Mouse (Mus musculus) MEL (cell line): ENCODE measurements around the gene Ifit1bl2. TPM values are rescaled to one million over a fixed set of nuclear protein-coding genes. Genes with fewer than 3 reads are reported as not detected.

Source experiments
- DNase-seq: peaks from one replicate; pipeline ENCODE4 v3.0.0; 2011; ENCODE audit warnings: low read depth, low spot score
- H3K27ac ChIP-seq: 2 replicates; pipeline ENCODE4 v1.5.1; 2012; ENCODE audit warnings: low read depth, mild to moderate bottlenecking, control low read depth, low read length, moderate library complexity; ENCODE audit not compliant: control insufficient read depth
- H3K27me3 ChIP-seq, 2 experiments: fragments of 150-350 bp in 1 of 2; sonication (generic) in 1 of 2; 2 replicates each; pipeline ENCODE4 v1.6.1; 2012; ENCODE audit warnings: low read length in 2 of 2, mild to moderate bottlenecking in 2 of 2, improper control_type of control experiment in 1 of 2, moderate library complexity in 1 of 2; ENCODE audit not compliant: insufficient read depth in 2 of 2, control insufficient read depth in 1 of 2
- H3K36me3 ChIP-seq, 2 experiments: 2 replicates each; pipeline ENCODE4 v1.6.1; 2012 to 2014; ENCODE audit warnings: low read length in 2 of 2, improper control_type of control experiment in 1 of 2, inconsistent platforms in 1 of 2, mild to moderate bottlenecking in 1 of 2; ENCODE audit not compliant: insufficient read depth in 2 of 2, control insufficient read depth in 1 of 2
- H3K4me1 ChIP-seq, 2 experiments: fragments of 150-350 bp in 1 of 2; sonication (generic) in 1 of 2; 2 replicates each; pipeline ENCODE4 v1.6.1; 2012; ENCODE audit warnings: low read length in 2 of 2, improper control_type of control experiment in 1 of 2, mild to moderate bottlenecking in 1 of 2; ENCODE audit not compliant: insufficient read depth in 2 of 2, control insufficient read depth in 1 of 2
- H3K4me3 ChIP-seq, 2 experiments: fragments of 150-350 bp in 1 of 2; sonication (generic) in 1 of 2; 2 replicates each; pipeline ENCODE4 v1.5.1; 2012; ENCODE audit warnings: low read depth in 2 of 2, low read length in 2 of 2, mild to moderate bottlenecking in 2 of 2, moderate library complexity in 2 of 2, control low read depth in 1 of 2, improper control_type of control experiment in 1 of 2; ENCODE audit not compliant: control insufficient read depth in 1 of 2, insufficient read depth in 1 of 2
- H3K79me2 ChIP-seq: 2 replicates; pipeline ENCODE4 v1.6.1; 2012; ENCODE audit warnings: mild to moderate bottlenecking, low read length, moderate library complexity; ENCODE audit not compliant: control insufficient read depth, poor library complexity, insufficient read depth
- H3K9ac ChIP-seq: 2 replicates; pipeline ENCODE4 v1.6.1; 2012; ENCODE audit warnings: low read depth, mild to moderate bottlenecking, control low read depth, low read length, moderate library complexity; ENCODE audit not compliant: control insufficient read depth, poor library complexity, severe bottlenecking
- H3K9me3 ChIP-seq: fragments of 150-350 bp; sonication (generic); replicated peaks from 2 replicates; pipeline ENCODE4 v1.6.1; 2012; ENCODE audit warnings: mild to moderate bottlenecking, low read length, improper control_type of control experiment, moderate library complexity; ENCODE audit not compliant: insufficient read depth
- BHLHE40 ChIP-seq: IDR thresholded peaks from 2 replicates; pipeline ENCODE4 v1.6.1; 2012; ENCODE audit warnings: low read depth, mild to moderate bottlenecking, inconsistent platforms, low read length, improper control_type of control experiment, borderline replicate concordance
- CHD1 ChIP-seq: IDR thresholded peaks from 2 replicates; pipeline ENCODE4 v1.6.1; 2012; ENCODE audit warnings: low read depth, mild to moderate bottlenecking, inconsistent platforms, low read length, improper control_type of control experiment
- E2F4 ChIP-seq: IDR thresholded peaks from 2 replicates; pipeline ENCODE4 v1.6.1; 2011; ENCODE audit warnings: low read depth, low read length, improper control_type of control experiment, borderline replicate concordance
- ETS1 ChIP-seq: IDR thresholded peaks from 2 replicates; pipeline ENCODE4 v1.6.1; 2012; ENCODE audit warnings: low read depth, mild to moderate bottlenecking, inconsistent platforms, low read length, improper control_type of control experiment, moderate library complexity
- GATA1 ChIP-seq: IDR thresholded peaks from 2 replicates; pipeline ENCODE4 v1.6.1; 2011; ENCODE audit warnings: low read depth, low read length, improper control_type of control experiment
- MAFK ChIP-seq: IDR thresholded peaks from 2 replicates; pipeline ENCODE4 v1.6.1; 2011; ENCODE audit warnings: low read depth, mild to moderate bottlenecking, low read length, improper control_type of control experiment, borderline replicate concordance
- MAX ChIP-seq: IDR thresholded peaks from 2 replicates; pipeline ENCODE4 v1.6.1; 2011; ENCODE audit warnings: low read length, improper control_type of control experiment
- MAZ ChIP-seq: IDR thresholded peaks from 2 replicates; pipeline ENCODE4 v1.6.1; 2012; ENCODE audit warnings: low read depth, mild to moderate bottlenecking, inconsistent platforms, low read length, improper control_type of control experiment
- MXI1 ChIP-seq: IDR thresholded peaks from 2 replicates; pipeline ENCODE4 v1.6.1; 2011; ENCODE audit warnings: mild to moderate bottlenecking, low read depth, low read length, improper control_type of control experiment
- NRF1 ChIP-seq: IDR thresholded peaks from 2 replicates; pipeline ENCODE4 v1.6.1; 2014; ENCODE audit warnings: low read depth, mild to moderate bottlenecking, inconsistent platforms, low read length, improper control_type of control experiment, moderate library complexity; ENCODE audit not compliant: poor library complexity, insufficient read depth, severe bottlenecking
- POLR2A ChIP-seq, 2 experiments: IDR thresholded peaks; 2 replicates each; pipeline ENCODE4 v1.6.1; 2011 to 2012; ENCODE audit warnings: low read length in 2 of 2, mild to moderate bottlenecking in 2 of 2, control low read depth in 1 of 2, improper control_type of control experiment in 1 of 2, low read depth in 1 of 2, moderate library complexity in 1 of 2; ENCODE audit not compliant: control insufficient read depth in 1 of 2, insufficient read depth in 1 of 2, poor library complexity in 1 of 2
- POLR2AphosphoS5 ChIP-seq: IDR thresholded peaks from 2 replicates; pipeline ENCODE4 v1.6.1; 2012; ENCODE audit warnings: low read depth, borderline replicate concordance, mild to moderate bottlenecking, inconsistent platforms, low read length, moderate library complexity, mixed read lengths
- RAD21 ChIP-seq: IDR thresholded peaks from 2 replicates; pipeline ENCODE4 v1.6.1; 2011; ENCODE audit warnings: mild to moderate bottlenecking, low read depth, low read length, improper control_type of control experiment
- SMC3 ChIP-seq: IDR thresholded peaks from 2 replicates; pipeline ENCODE4 v1.6.1; 2011; ENCODE audit warnings: low read depth, low read length, improper control_type of control experiment
- TAL1 ChIP-seq: IDR thresholded peaks from 2 replicates; pipeline ENCODE4 v1.6.1; 2012; ENCODE audit warnings: mild to moderate bottlenecking, inconsistent platforms, low read length, moderate library complexity, mixed read lengths
- TBP ChIP-seq: IDR thresholded peaks from 2 replicates; pipeline ENCODE4 v1.8.0; 2011; ENCODE audit warnings: low read depth, low read length, improper control_type of control experiment
- TCF12 ChIP-seq: IDR thresholded peaks from 2 replicates; pipeline ENCODE4 v1.6.1; 2014; ENCODE audit warnings: low read depth, mild to moderate bottlenecking, inconsistent platforms, low read length, improper control_type of control experiment, moderate library complexity
- USF1 ChIP-seq: IDR thresholded peaks from 2 replicates; pipeline ENCODE4 v1.6.1; 2014; ENCODE audit warnings: low read depth, mild to moderate bottlenecking, inconsistent platforms, low read length, improper control_type of control experiment, moderate library complexity
- USF2 ChIP-seq, 2 experiments: IDR thresholded peaks; 2 replicates each; pipeline ENCODE4 v1.6.1; 2011 to 2012; ENCODE audit warnings: improper control_type of control experiment in 2 of 2, low read length in 2 of 2, borderline replicate concordance in 1 of 2, inconsistent platforms in 1 of 2, low read depth in 1 of 2, mild to moderate bottlenecking in 1 of 2; ENCODE audit not compliant: insufficient read depth in 1 of 2
- polyA plus RNA-seq, 2 experiments: library from polyadenylated mRNA; stranded (reverse) in 1 of 2; unstranded in 1 of 2; fragments of >175 nt in 1 of 2; fragments of >200 nt in 1 of 2; gene quantifications; 2 replicates each; pipeline versions ENCODE4 v1.2.1 to v1.2.4; 2012; ENCODE audit warnings: low replicate concordance in 2 of 2, low read depth in 1 of 2; ENCODE audit not compliant: insufficient read length in 2 of 2, insufficient read depth in 1 of 2, missing spikeins in 1 of 2
- total RNA-seq: library from RNA; depleted of rRNA; stranded (reverse); fragments of 300-350 nt; gene quantifications from 2 replicates; pipeline ENCODE4 v1.2.3, GENCODE M21; 2012

Ifit1bl2 gene
- total and polyA plus RNA-seq, 3 experiments = not detected

- H3K9me3 ChIP-seq = no peaks in the 10 kb centered on the region
- no peak overlapping the region for H3K4me3 ChIP-seq
- no peak overlapping the region for H3K9ac ChIP-seq
- no peak for DNase-seq
- no peaks in the 10 kb centered on the region for H3K79me2 ChIP-seq
- no peaks in the 10 kb centered on the region for H3K36me3 ChIP-seq
- H3K27me3 ChIP-seq = peaks cover 1% of the 10 kb centered on the region in 2 experiments; a peak in 2 of 4 replicates
- H3K27ac ChIP-seq = no peak overlapping the region
- no peaks in the 10 kb centered on the region for H3K4me1 ChIP-seq
- no peak for TF ChIP-seq POLR2A (IDR thresholded peaks at IDR 0.05; ENCODE audit: control insufficient read depth in 1 of 2, insufficient read depth in 1 of 2, low read depth in 1 of 2, low read length in 2 of 2, poor library complexity in 1 of 2)
- no peak for TF ChIP-seq SMC3
Observed at GRCm38 (mm10) chr19:34577121-34577520, 63.4 kb downstream of the Ifit1bl2 start.

GRCm38 (mm10) chr19:34573650-34574049 is 66.9 kb downstream of the Ifit1bl2 start:
- no peak overlapping the region for H3K9ac ChIP-seq
- no peak overlapping the region for H3K27ac ChIP-seq
- no peak for TF ChIP-seq BHLHE40
- TF ChIP-seq RAD21 = no peak
- TF ChIP-seq NRF1 = no peak
- TF ChIP-seq POLR2AphosphoS5 = no peak
- no peak for TF ChIP-seq USF2 (IDR thresholded peaks at IDR 0.05; ENCODE audit: borderline replicate concordance in 1 of 2, insufficient read depth in 1 of 2, low read depth in 1 of 2, low read length in 2 of 2)
- no peak for TF ChIP-seq SMC3
- no peak for TF ChIP-seq MAFK
- TF ChIP-seq USF1 = no peak
- no peak for TF ChIP-seq TCF12
- TF ChIP-seq TBP = no peak
- TF ChIP-seq TAL1 = no peak
- TF ChIP-seq MAZ = no peak
- TF ChIP-seq GATA1 = no peak
- TF ChIP-seq MXI1 = no peak
- TF ChIP-seq CHD1 = no peak
- no peak for TF ChIP-seq POLR2A (IDR thresholded peaks at IDR 0.05; ENCODE audit: control insufficient read depth in 1 of 2, insufficient read depth in 1 of 2, low read depth in 1 of 2, low read length in 2 of 2, poor library complexity in 1 of 2)
- no peak for TF ChIP-seq E2F4
- no peak for TF ChIP-seq ETS1
- no peak for TF ChIP-seq MAX
- TF ChIP-seq, all 39 proteins: peak for 0
- no peaks in the 10 kb centered on the region for H3K79me2 ChIP-seq
- no peak for DNase-seq
- H3K36me3 ChIP-seq = no peaks in the 10 kb centered on the region
- no peaks in the 10 kb centered on the region for H3K4me1 ChIP-seq
- peaks cover 1 to 3% of the 10 kb centered on the region in 2 experiments; a peak in 2 of 4 replicates for H3K27me3 ChIP-seq
- H3K9me3 ChIP-seq = no peaks in the 10 kb centered on the region
- no peak overlapping the region for H3K4me3 ChIP-seq
